Mouse (Mus musculus): ENCODE measurements around the gene C1qtnf4. TPM values are rescaled to one million over a fixed set of nuclear protein-coding genes. Genes with fewer than 3 reads are reported as not detected.

The C1qtnf4 gene
- polyA plus RNA-seq, 1 experiment from 2014 or later = 27.3 TPM

Other genes starting within 250 kb of the C1qtnf4 start
- 26.8 and 28.8 TPM in 2 replicates for gene Nup160, start 208.6 kb upstream of the C1qtnf4 start, polyA plus RNA-seq (2015; fragmentation: Nextera tagmentation; extraction: Ambion mirVana)
- gene Fnbp4, start 140.5 kb upstream of the C1qtnf4 start, polyA plus RNA-seq (2015; fragmentation: Nextera tagmentation; extraction: Ambion mirVana) = 118 and 131 TPM in 2 replicates
- gene Agbl2, start 103.1 kb upstream of the C1qtnf4 start, polyA plus RNA-seq (2015; fragmentation: Nextera tagmentation; extraction: Ambion mirVana) = 0.21 and 0.31 TPM in 2 replicates
- gene Mtch2, start 38.7 kb upstream of the C1qtnf4 start, polyA plus RNA-seq (2015; fragmentation: Nextera tagmentation; extraction: Ambion mirVana) = 246 and 259 TPM in 2 replicates
- 63.1 and 64.2 TPM in 2 replicates for gene Kbtbd4, start 18.9 kb downstream of the C1qtnf4 start, polyA plus RNA-seq (2015; fragmentation: Nextera tagmentation; extraction: Ambion mirVana)
- gene Ndufs3, start 19.0 kb downstream of the C1qtnf4 start, polyA plus RNA-seq (2015; fragmentation: Nextera tagmentation; extraction: Ambion mirVana) = 210 TPM in 2 replicates
- gene Celf1, start 54.5 kb downstream of the C1qtnf4 start, polyA plus RNA-seq (2015; fragmentation: Nextera tagmentation; extraction: Ambion mirVana) = 137 and 140 TPM in 2 replicates
- 0.48 and 0.54 TPM in 2 replicates for gene Rapsn, start 149.8 kb downstream of the C1qtnf4 start, polyA plus RNA-seq (2015; fragmentation: Nextera tagmentation; extraction: Ambion mirVana)
- 251 and 254 TPM in 2 replicates for gene Psmc3, start 168.1 kb downstream of the C1qtnf4 start, polyA plus RNA-seq (2015; fragmentation: Nextera tagmentation; extraction: Ambion mirVana)
- 25.0 and 29.4 TPM in 2 replicates for gene Slc39a13, start 184.6 kb downstream of the C1qtnf4 start, polyA plus RNA-seq (2015; fragmentation: Nextera tagmentation; extraction: Ambion mirVana)
- 1.8 and 3.0 TPM in 2 replicates for gene Spi1, start 196.5 kb downstream of the C1qtnf4 start, polyA plus RNA-seq (2015; fragmentation: Nextera tagmentation; extraction: Ambion mirVana)
- not detected in 2 replicates for gene Mybpc3, start 232.3 kb downstream of the C1qtnf4 start, polyA plus RNA-seq (2015; fragmentation: Nextera tagmentation; extraction: Ambion mirVana)

Data from midbrain, embryonic 13.5 days (tissue).